Mouse (Mus musculus) liver, adult 2 months (tissue): ENCODE measurements around the gene Prss33.
"Not testable (repeated sequence)": the region's sequence is repeated elsewhere in the genome, so short reads cannot be mapped to it uniquely, and the experiment has no call there.

Experiments
- CTCF ChIP-seq: fragments of 200-500 bp; IDR thresholded peaks from 2 replicates; pipeline ENCODE4 v1.5.1; 2011; ENCODE audit warnings: low read depth, low read length, control low read depth
- POLR2A ChIP-seq: fragments of 200-500 bp; IDR thresholded peaks from 2 replicates; pipeline ENCODE4 v1.6.1; 2011; ENCODE audit warnings: low read length, control low read depth; ENCODE audit not compliant: insufficient read depth; ENCODE audit errors: extremely low read depth

- not testable (repeated sequence) for TF ChIP-seq CTCF, POLR2A
These were observed 44.7 kb upstream of the Prss33 start, which contains the start of the genes Dcpp1 and Dcpp2 for GRCm38 (mm10) chr17:23880576-23880975.
